Mouse (Mus musculus) layer of hippocampus, adult 9-10 months (tissue): ENCODE data around the gene Olfr1179.
"Not testable (repeated sequence)": the region's sequence is repeated elsewhere in the genome, so short reads cannot be mapped to it uniquely, and the experiment has no call there.

Experiments used
- DNase-seq: peaks from one replicate; pipeline ENCODE4 v3.0.0; 2022; ENCODE audit warnings: low spot score

Gene Olfr1179

DNA sequence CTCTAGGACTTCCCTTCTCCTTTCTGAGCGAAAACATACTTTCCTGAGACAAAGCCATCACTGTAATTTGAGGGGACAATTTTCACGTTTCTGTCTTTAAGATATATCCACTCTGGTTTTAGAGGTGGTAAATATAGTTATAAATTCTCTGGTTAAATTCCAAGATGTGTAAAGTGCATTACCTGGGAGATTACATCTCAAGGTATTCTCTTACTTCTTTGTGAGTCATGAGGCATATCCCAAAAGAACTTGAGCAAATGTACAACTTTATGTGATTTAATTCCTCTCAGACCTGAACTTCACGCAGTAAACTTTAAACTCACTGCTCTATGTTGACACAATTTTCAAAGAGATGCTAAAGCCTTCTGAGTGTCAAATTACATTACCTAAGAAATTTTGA, at the start of gene Olfr1179:
TSS of gene Olfr1179 (minus strand) at position 101 of the 400 bp plus-strand sequence.
- no peak for DNase-seq

DNA sequence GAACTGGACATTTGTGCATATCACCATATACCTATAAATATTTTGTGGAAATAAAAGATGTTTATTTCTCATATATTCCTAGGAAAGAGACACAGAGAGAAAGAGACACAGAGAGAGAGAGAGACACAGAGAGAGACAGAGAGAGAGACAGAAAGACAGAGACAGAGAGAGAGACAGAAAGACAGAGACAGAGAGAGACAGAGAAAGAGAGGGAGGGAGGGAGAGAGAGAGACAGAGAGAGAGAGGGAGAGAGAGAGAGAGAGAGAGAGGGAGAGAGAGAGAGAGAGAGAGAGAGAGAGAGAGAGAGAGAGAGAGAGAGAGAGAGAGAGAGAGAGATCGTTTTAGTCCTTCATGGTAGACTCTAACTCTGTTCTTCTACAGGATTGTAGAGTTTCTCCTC, 48.3 kb upstream of the Olfr1179 start, which contains the start of gene Olfr1183:
TSS of gene Olfr1183 (plus strand) at position 301 of the 400 bp plus-strand sequence.
- DNase-seq, result not testable (repeated sequence)

DNA sequence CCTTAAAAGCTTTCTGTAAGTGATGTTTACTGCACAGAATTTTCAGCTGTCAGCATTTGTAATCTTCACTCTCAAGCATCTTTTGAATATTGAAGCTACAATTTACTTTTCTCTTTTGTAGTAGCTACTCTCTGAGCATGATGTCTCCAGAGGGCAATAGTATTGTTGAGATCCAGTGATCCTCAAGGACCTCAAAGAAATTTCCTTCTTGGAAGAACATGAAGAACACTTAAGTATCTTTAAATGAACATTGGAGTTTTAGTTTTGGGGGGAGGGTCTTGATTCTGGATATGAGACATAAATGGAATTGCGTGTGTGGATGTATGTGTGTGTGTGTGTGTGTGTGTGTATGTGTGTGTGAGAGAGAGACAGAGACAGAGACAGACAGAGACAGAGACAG, 42.8 kb upstream of the Olfr1179 start, which contains the start of gene Gm13757:
TSS of gene Gm13757 (minus strand) at position 101 of the 400 bp plus-strand sequence.
- no peak for DNase-seq

DNA sequence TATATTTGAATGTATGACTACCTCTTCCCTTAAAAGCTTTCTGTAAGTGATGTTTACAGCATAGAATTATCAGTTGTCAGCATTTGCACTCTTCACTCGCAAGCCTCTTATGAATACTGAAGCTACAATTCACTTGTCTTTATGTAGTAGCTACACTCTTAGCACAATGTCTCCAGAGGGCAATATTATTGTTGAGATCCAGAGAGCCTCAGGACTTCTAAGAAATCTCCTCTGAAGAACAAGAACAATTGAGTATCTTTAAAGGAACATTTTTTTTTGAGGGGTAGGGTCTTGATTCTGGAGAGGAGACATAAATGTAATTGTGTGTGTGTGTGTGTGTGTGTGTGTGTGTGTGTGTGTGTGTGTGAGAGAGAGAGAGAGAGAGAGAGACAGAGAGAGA, 19.8 kb upstream of the Olfr1179 start, which contains the start of gene Olfr1181:
TSS of gene Olfr1181 (minus strand) at position 101 of the 400 bp plus-strand sequence.
- no peak for DNase-seq

DNA sequence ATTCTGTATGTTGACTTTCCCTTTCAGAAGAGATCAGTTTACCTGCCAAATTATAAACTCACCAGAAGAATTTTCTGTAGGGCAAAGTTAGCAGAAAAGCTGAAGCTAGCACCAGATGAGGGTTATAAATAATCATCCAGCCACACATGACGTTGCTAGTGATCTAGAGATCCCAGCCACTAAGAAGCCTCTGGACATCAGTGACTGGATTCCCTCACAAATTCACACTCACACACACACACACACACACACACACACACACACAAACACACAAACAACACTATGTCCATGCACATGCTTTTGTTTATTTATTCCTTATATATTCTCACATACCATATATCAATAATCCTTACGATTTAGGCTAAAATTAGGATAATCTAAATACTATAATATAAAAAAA, 12.8 kb upstream of the Olfr1179 start, which contains the start of gene Olfr1180:
TSS of gene Olfr1180 (minus strand) at position 101 of the 400 bp plus-strand sequence.
- no peak for DNase-seq

DNA sequence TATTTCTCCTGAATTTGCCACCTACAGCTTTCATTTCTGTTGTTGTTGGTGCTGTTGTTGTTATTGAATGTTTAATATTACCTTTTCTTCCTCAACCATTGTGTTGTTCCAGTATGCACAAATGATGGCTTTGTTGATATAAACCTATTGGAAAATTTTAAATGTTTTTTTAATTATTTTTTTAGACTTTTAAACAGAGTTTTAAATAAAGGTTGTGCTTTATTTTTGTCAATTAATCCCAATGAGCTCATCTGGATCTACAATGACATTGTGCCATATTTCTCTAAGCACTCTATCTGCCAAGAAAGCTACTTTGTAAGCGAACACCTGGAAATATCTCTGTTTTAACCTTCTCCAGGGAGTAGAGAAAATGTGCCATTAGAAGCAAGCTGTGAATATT, 19.5 kb downstream of the Olfr1179 start, which contains the start of gene Olfr1178:
TSS of gene Olfr1178 (plus strand) at position 301 of the 400 bp plus-strand sequence.
- no peak for DNase-seq

DNA sequence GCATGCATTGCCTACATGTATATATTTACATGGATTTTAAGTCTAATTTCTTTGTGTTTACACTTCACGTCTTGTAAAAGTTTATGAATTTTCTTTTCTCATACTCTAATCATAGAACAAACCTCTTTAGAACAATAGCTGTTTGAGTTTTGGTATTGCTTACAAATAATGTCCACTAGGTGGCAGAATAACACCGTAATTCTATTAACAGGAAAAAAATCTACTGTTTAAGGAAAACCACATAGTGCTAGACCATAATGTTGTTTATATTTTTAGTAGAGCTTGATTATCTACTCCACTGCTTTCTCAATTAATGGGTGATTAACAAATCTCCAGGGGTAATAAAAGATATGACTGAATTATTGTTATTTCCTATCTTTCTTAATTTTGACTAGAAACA, 49.9 kb downstream of the Olfr1179 start:
- peak; percentile 18 for DNase-seq
